Mouse (Mus musculus) inflammation-experienced regulatory T-cells, adult 6 months (primary cell): ENCODE measurements at regions not wholly inside any gene's neighbourhood (a gene's known extent, or its start where the extent isn't known, plus 50 kb on each side); places are given as distances from the start of the nearest gene placed in this dataset.

ENCODE experiments used
- ATAC-seq: one replicate; pipeline ENCODE4 v1.8.0; 2017

- ATAC-seq: no peak
Observed at GRCm38 (mm10) chr10:17082926-17083325, 640.1 kb upstream of the Cited2 start.

DNA sequence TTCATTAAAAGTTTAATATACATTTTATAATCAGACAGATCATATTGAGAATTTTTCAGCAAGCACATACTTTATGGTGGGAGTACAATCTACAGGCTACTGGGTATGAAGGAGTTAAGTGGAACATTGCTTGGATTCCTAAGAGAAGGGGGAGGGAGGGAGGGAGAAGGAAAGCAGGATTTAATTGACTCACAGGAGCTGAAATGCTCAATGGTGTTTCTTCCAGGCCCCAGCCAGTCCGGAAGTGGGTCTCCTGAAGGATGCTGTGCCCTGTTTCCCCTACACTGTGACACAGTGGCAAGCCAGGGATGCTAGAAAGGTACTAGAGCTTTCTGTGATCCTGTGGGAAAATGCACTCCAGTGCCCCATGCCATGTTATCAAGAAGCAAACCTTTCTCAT lies 621.0 kb upstream of the Cited2 start:
- ATAC-seq: no peak

DNA sequence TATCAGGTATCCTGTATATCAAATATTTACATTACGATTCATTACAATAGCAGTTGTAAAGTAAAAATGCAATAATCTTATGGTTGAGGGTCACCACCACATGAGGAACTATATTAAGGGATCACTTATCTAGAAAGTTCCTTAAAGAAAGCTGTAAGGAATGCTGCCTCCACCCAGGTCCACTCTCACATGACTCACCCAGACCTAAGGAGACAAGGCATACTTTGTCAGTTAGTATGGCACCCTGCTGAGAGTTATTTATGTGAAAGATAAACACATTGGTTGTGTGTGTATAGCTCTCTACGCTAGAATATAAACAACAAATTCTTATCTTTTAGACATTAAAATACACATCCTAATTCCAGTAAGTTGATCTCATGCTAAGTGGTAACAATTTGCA lies 619.6 kb upstream of the Cited2 start:
- no peak for ATAC-seq

DNA sequence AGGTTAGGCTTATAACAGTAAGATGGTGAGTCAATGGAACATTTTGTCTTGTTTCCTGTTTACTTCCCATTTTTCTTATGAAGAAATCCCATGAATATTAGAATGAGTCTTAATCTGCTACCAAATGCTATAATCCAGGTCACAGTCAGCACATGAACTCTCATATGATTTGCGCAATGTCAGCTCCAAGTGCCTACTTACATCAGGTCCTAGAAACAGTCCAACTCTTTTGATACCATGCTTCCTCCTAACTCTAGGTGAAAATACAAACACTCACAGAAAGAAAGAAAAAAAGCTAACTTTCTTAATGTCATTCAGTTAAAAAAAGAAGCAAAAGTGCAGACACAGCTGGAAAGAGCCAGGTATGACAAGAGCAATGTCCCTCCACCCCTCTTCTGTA lies 616.2 kb upstream of the Cited2 start:
- no peak for ATAC-seq

DNA sequence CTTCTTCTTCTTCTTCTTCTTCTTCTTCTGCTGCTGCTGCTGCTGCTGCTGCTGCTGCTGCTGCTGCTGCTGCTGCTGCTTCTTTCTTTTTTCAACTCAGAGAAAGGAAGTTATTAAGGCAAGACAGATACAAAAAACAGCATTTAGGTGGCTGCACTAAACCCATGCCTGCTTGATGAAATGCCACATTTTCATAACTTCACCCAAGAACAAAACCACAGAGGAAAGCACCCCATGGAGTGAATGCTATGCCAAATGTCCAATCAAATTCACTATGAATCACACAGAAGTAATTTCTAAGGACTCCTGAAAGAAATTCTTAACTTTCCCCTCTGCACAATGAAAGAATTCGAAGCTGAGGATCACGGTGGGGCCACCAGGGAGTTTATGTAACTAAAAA lies 611.9 kb upstream of the Cited2 start:
- no peak for ATAC-seq

- no peak for ATAC-seq
Observed at GRCm38 (mm10) chr10:17114805-17115204, 608.2 kb upstream of the Cited2 start.

DNA sequence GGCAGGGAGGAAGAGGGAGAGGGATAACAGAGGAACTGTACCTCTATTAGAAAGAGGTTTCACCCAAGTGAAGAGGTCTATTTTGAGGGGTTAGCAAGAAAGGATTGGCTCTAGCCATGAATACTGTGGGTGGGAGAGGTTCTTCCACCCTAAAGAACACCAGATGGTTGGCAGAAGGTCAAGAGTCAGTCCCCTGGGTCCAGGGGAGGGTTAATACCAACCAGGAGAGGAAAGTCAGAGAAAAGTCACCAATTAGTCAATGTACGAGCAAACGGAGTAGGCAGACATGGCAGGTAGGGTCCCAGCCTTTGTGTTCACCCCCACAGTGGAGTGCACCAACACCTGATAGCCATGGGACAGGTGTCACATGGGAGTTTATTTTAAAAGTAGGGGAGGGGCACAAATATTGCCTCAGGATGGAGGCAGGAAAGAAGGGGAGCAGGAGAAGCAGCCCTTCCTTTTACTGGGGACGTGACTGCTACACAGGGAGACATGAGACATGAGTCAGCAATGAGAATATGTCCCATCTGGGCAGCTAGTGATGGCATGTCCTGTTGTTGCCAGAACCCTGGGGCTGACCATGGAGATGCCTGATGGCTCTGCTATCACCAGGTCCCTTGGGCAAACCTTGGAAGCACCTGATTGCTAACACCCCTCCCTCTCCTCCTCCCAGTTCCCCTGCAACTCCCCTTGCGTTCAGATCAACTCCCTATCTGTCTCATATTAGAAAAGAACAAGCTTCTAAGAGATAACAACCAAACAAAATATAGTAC lies 593.4 kb upstream of the Cited2 start:
- ATAC-seq: no peak

DNA sequence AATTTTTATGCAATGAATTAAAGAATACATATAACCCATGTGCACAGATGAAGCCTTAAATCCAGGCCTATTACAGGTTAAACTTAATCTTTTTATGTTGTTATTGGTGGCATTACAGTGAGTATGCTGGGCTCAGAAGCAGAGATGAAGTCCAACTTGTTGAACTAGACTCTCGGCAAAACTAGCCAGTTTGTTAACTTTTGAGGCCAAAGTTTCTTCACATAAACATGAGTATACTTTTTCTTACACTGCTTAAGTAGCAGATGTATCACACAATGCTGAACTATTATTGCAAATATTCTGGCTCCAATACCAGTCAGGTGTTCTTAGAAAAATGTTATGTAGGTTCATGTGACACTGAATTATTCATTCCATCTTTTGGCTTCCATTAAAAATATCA lies 592.4 kb upstream of the Cited2 start:
- ATAC-seq: no peak

DNA sequence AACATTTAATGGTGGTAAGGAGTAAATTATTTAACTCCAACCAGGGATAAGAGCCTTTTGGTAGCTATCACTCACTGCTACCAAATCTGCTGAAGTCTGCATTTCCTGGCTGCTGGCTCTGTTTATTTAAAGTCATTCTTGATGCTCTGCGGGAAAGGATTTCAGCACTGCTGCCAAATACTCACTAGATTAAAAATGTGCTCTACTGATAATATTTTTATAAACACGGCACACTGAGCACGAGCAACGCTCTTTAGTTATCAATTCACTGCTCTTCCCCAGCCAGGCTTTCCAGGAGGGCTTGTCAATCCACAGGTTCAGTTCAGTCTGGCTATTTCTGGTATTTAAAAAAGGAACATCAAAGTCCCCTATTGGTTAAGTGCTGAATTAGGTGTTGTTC lies 591.3 kb upstream of the Cited2 start:
- ATAC-seq: no peak

GRCm38 (mm10) chr10:17175385-17175784 lies 547.6 kb upstream of the Cited2 start:
- ATAC-seq: no peak

DNA sequence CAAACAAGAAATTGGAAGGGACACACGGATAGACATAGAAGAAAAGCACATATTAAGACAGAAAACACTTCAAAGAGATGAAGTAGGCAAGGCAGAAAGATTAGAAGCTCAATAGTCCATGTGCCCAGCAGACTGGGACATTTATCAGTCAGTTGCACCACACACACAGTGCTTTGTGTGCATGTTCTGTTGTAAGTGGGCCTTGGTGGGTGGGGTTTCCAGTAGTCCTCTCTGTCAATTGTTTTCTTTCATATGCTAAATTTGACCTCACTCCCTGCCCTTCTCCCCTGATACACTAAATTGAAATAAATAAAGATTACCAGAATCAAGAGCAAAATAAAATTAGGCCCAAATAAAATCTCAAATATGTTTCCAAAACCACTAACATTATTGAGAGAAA lies 546.0 kb upstream of the Cited2 start:
- ATAC-seq: no peak

- ATAC-seq: no peak
Observed at GRCm38 (mm10) chr10:17177503-17178278, 545.3 kb upstream of the Cited2 start.

- no peak for ATAC-seq
Observed at GRCm38 (mm10) chr10:17178627-17179026, 544.4 kb upstream of the Cited2 start.

GRCm38 (mm10) chr10:17184418-17184817 lies 538.6 kb upstream of the Cited2 start:
- no peak for ATAC-seq

DNA sequence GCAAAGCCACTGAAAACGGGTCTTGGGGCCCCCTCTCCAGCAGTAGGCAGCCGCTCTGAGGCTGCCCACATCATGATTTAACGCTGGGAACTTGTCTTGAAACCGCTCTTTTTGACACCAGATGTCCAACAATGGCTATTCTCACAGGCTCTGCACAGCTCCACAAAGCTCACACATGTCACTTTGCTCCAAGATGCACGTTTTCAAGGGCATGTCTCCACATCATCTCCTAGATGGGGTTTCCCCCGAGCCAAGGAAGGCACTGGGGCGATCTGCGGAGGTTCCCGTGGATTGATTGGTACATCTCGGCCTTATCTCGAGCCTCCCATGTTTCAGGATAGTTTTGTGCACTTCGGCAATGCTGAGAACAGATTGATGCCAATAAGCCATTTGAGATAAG lies 526.8 kb upstream of the Cited2 start:
- ATAC-seq: no peak

DNA sequence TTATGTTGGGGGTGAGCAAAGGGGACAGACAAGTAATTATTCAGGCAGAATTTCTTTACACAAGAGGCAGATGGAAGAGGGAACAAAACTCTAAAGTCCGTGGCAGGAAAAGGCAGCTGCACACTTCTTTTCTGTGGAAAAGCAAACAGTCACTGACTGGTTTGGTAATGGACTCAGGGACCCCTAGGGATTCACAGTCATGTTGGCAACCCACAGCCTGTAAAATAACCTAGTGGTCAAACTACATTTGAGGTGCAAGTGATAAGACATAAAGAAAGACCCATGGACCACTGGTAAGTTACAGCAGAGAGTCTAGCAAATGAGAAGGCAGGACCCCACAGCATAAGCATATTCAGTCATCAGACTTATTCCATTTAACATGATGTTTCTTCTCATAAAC lies 526.4 kb upstream of the Cited2 start:
- ATAC-seq: no peak

DNA sequence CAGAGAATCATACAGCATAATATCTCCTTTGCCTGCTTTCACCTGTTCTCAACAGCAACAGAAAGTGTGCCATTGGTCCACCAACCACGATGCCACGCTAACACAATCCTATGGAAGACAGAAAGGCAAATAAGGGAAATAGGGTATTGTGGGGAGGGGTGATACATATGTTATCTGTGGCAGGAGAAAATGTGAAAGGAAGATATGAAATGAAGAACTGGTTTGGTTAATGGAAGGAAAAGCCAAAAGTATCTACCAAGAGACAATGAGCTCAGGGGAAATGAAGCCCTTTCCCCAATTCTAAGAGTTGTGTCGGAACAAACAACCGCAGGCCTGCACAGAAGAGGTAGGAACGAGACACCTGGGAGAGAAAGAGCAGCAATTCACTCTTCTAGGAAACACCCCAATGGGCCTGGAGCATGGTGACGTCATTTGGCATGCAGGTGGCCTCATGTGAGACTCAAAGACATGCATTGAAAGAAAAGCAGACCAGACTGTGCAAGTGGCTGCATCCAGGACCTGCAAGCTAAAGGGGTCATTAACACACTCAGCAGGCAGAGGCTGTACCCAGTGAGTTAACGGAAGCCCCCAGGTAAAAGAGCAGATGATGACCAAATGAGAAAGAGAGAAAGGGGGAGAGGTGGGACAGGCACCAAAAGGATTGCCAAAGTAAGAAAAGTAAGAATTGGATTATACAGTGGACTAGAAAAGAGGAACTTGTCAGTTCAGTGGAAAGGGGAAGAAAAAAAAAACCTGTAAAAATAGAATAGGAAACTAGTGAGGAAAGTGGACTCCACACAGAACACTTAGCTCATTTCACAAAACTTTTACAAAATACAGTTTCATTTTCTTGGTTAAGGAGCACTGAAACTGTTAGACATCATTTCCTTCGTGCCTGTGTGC lies 522.2 kb upstream of the Cited2 start:
- no peak for ATAC-seq

GRCm38 (mm10) chr10:17201427-17201745 lies 521.6 kb upstream of the Cited2 start:
- ATAC-seq: no peak

- ATAC-seq: no peak
Observed at GRCm38 (mm10) chr10:17202556-17203415, 520.2 kb upstream of the Cited2 start.

DNA sequence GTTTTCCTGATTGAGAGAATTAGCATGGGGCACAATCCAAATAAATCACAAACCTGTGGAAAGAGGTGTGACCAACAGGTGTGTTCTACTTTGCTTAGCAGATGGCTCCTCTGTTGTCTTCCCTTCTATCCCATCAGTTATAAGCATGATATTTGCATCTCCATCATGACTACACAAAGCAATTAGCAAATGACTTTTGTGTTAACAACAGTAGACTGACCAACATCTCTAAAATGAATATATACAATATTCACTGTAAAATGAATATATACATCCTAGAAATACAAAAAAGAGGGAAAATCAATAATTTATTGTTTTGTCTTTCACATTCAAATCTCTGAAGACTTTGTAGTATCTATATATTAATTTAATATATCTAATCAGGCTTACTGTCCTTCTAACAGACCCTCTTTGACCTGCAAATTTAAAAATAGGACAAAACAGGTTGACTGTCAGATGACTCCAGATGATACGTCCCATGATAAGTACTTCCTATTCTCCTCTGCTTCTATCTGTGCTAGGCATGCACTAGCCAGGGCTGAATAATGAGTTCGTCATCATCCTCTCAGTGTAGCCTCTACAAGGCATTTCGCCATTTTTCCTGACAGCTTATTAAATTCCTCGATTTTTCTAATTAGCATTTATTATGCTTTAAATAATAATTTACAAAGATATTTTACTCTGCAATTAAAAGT lies 519.5 kb upstream of the Cited2 start:
- ATAC-seq: no peak

- no peak for ATAC-seq
Observed at GRCm38 (mm10) chr10:17204153-17204552, 518.9 kb upstream of the Cited2 start.
